22 mouse cellular contexts compared by ENCODE assay signal in the genomic region with DNA sequence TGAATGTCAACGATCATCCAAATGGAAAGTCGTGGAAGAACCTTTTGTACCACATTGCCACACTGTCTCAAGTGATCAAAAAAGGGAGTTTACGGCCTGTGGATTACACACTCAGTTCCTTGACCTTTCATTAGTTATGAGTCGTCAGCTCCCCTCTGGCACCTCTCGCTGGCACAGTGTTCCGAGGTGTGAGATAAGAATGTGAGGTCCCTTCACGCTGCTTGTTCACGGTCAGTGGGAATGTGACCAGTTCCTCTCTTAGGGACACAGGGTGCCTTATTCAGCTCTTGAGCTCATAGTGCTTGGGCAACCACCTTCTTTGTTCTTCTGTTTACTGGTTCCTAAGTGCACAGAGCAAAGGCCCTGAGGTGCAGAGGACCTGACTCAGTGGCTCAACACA. TPM values are rescaled to one million over a fixed set of nuclear protein-coding genes. Genes with fewer than 3 reads are reported as not detected.
DNase-seq lines count a peak whose midpoint lies in the region; ATAC-seq and TF ChIP-seq lines count a peak whose summit lies in the region.
"Had no signal": no experiment of that assay in that cellular context is flagged by ENCODE, and none has a peak within 500 bp of the region (broad histone marks: within the 10 kb centered on the region; RNA-seq: fewer than 3 reads in every experiment).

No protein-coding gene starts in this region.

- H3K9ac ChIP-seq in hindbrain, embryonic 12.5 days, result no peak overlapping the region
- peak overlapping the region; percentile 24; the same call in 1 of the 2 replicates for H3K9ac ChIP-seq in MEL (ENCODE audit: control insufficient read depth, low read depth, low read length, poor library complexity, severe bottlenecking)
- H3K9ac ChIP-seq in stomach, postnatal 0 days (ENCODE audit: low read length), result no peak overlapping the region
- H3K9ac ChIP-seq: embryonic facial prominence, embryonic 12.5 days; hindbrain, embryonic 14.5 days; kidney, embryonic 15.5 days; limb, embryonic 12.5 days; liver, embryonic 12.5 days; midbrain, embryonic 15.5 days; neural tube, embryonic 15.5 days had no signal

- H3K4me2 ChIP-seq in hindbrain, embryonic 12.5 days (replicated peaks), result no peak overlapping the region
- H3K4me2 ChIP-seq in stomach, postnatal 0 days (replicated peaks; ENCODE audit: low read depth), result no peak overlapping the region
- H3K4me2 ChIP-seq: embryonic facial prominence, embryonic 12.5 days; hindbrain, embryonic 14.5 days; kidney, embryonic 15.5 days; limb, embryonic 12.5 days; liver, embryonic 12.5 days; midbrain, embryonic 15.5 days; neural tube, embryonic 15.5 days had no signal

- H3K9me3 ChIP-seq in hindbrain, embryonic 10.5 days, result no peaks in the 10 kb centered on the region
- H3K9me3 ChIP-seq in hindbrain, embryonic 12.5 days (replicated peaks), result no peaks in the 10 kb centered on the region
- H3K9me3 ChIP-seq in MEL (replicated peaks; ENCODE audit: insufficient read depth, low read length), result no peaks in the 10 kb centered on the region
- no peaks in the 10 kb centered on the region for H3K9me3 ChIP-seq in stomach, postnatal 0 days (ENCODE audit: control insufficient read depth, low read length)
- H3K9me3 ChIP-seq: embryonic facial prominence, embryonic 12.5 days; kidney, embryonic 15.5 days; liver, embryonic 12.5 days; midbrain, embryonic 15.5 days; neural tube, embryonic 15.5 days had no signal

- H3K36me3 ChIP-seq in hindbrain, embryonic 10.5 days, result no peaks in the 10 kb centered on the region
- H3K36me3 ChIP-seq in hindbrain, embryonic 12.5 days, result no peaks in the 10 kb centered on the region
- peaks cover 0 to 9% of the 10 kb centered on the region in 2 experiments; a peak in 2 of 4 replicates for H3K36me3 ChIP-seq in MEL (ENCODE audit: control insufficient read depth in 1 of 2, insufficient read depth in 2 of 2, low read length in 2 of 2)
- no peaks in the 10 kb centered on the region for H3K36me3 ChIP-seq in stomach, postnatal 0 days (ENCODE audit: control insufficient read depth, insufficient read depth, low read length)
- H3K36me3 ChIP-seq: embryonic facial prominence, embryonic 12.5 days; kidney, embryonic 15.5 days; limb, embryonic 12.5 days; liver, embryonic 12.5 days; midbrain, embryonic 15.5 days; neural tube, embryonic 15.5 days had no signal

- H3K27ac ChIP-seq in hindbrain, embryonic 10.5 days, result peak overlapping the region; percentile 59
- H3K27ac ChIP-seq in hindbrain, embryonic 12.5 days, result no peak overlapping the region
- H3K27ac ChIP-seq in MEL (ENCODE audit: control insufficient read depth, low read depth, low read length), result no peak overlapping the region
- H3K27ac ChIP-seq in stomach, postnatal 0 days (replicated peaks), result no peak overlapping the region
- H3K27ac ChIP-seq in cerebellum, adult 2 months (ENCODE audit: insufficient read depth, low read length), result no peak overlapping the region
- H3K27ac ChIP-seq: embryonic facial prominence, embryonic 12.5 days; hindbrain, embryonic 14.5 days; kidney, embryonic 15.5 days; limb, embryonic 12.5 days; liver, embryonic 12.5 days; midbrain, embryonic 15.5 days; neural tube, embryonic 15.5 days had no signal

- no peak for TF ChIP-seq POLR2A in MEL (IDR thresholded peaks at IDR 0.05; ENCODE audit: control insufficient read depth in 1 of 2, insufficient read depth in 1 of 2, low read depth in 1 of 2, low read length in 2 of 2, poor library complexity in 1 of 2)
- TF ChIP-seq POLR2A in cerebellum, adult 2 months (IDR thresholded peaks at IDR 0.05; ENCODE audit: borderline replicate concordance, insufficient read depth, low read length), result no peak

- H3K4me3 ChIP-seq in hindbrain, embryonic 10.5 days, result no peak overlapping the region
- no peak overlapping the region for H3K4me3 ChIP-seq in hindbrain, embryonic 12.5 days
- H3K4me3 ChIP-seq in MEL (ENCODE audit: control insufficient read depth in 1 of 2, insufficient read depth in 1 of 2, low read depth in 2 of 2, low read length in 2 of 2), result peak overlapping the region; percentile 30 to 34; a peak in 3 of 4 replicates
- H3K4me3 ChIP-seq in stomach, postnatal 0 days (ENCODE audit: low read depth, low read length), result no peak overlapping the region
- H3K4me3 ChIP-seq in cerebellum, adult 2 months (replicated peaks; ENCODE audit: insufficient read depth, low read depth, low read length), result no peak overlapping the region
- H3K4me3 ChIP-seq: embryonic facial prominence, embryonic 12.5 days; erythroblast, embryonic 14.5 days; kidney, embryonic 15.5 days; limb, embryonic 12.5 days; liver, embryonic 12.5 days; midbrain, embryonic 15.5 days; neural tube, embryonic 15.5 days had no signal

- TF ChIP-seq RAD21 in MEL (IDR thresholded peaks at IDR 0.05; ENCODE audit: low read depth, low read length), result no peak

- H3K79me2 ChIP-seq in MEL (ENCODE audit: control insufficient read depth, insufficient read depth, low read length, poor library complexity), result no peaks in the 10 kb centered on the region

- H3K4me1 ChIP-seq in hindbrain, embryonic 10.5 days (replicated peaks), result peaks cover 11% of the 10 kb centered on the region
- H3K4me1 ChIP-seq in hindbrain, embryonic 12.5 days, result peaks cover 2% of the 10 kb centered on the region; the same call in 1 of the 2 replicates
- peaks cover 2 to 8% of the 10 kb centered on the region in 2 experiments; a peak in 3 of 4 replicates for H3K4me1 ChIP-seq in MEL (ENCODE audit: control insufficient read depth in 1 of 2, insufficient read depth in 2 of 2, low read length in 2 of 2)
- H3K4me1 ChIP-seq in stomach, postnatal 0 days (replicated peaks; ENCODE audit: control insufficient read depth, insufficient read depth), result no peaks in the 10 kb centered on the region
- no peaks in the 10 kb centered on the region for H3K4me1 ChIP-seq in cerebellum, adult 2 months (ENCODE audit: control insufficient read depth, insufficient read depth, low read length)
- H3K4me1 ChIP-seq: embryonic facial prominence, embryonic 12.5 days; kidney, embryonic 15.5 days; limb, embryonic 12.5 days; midbrain, embryonic 15.5 days; neural tube, embryonic 15.5 days had no signal

- whole genome bisulfite sequencing in hindbrain, embryonic 10.5 days, result 32% methylated on average over 8 of the region's 8 CpGs
- WGBS in hindbrain, embryonic 12.5 days, result 32% methylated on average over 8 of the region's 8 CpGs
- WGBS in stomach, postnatal 0 days, result 40% methylated on average over 8 of the region's 8 CpGs
- 33% methylated on average over 8 of the region's 8 CpGs for WGBS in cerebellum, adult 2 months

- no peak for TF ChIP-seq CTCF in MEL (IDR thresholded peaks at IDR 0.05 in 2 of 3, conservative IDR thresholded peaks at IDR 0.05 in 1 of 3; ENCODE audit: control insufficient read depth in 1 of 3, insufficient read depth in 1 of 3, low read depth in 2 of 3, low read length in 3 of 3, poor library complexity in 1 of 3, severe bottlenecking in 1 of 3)
- TF ChIP-seq CTCF in stomach, postnatal 0 days (IDR thresholded peaks at IDR 0.05; ENCODE audit: low read depth), result no peak
- TF ChIP-seq CTCF in cerebellum, adult 2 months (IDR thresholded peaks at IDR 0.05; ENCODE audit: borderline replicate concordance, insufficient read depth, low read depth, low read length), result no peak

- no peak for DNase-seq in hindbrain, embryonic 10.5 days (ENCODE audit: low spot score)
- DNase-seq in MEL (ENCODE audit: low read depth, low spot score) (peak; percentile 31), ZHBTc4 (ENCODE audit: low read depth, low spot score) (peak; percentile 61)
- peak; percentile 26 for DNase-seq in stomach, postnatal 0 days (ENCODE audit: low spot score)
- DNase-seq in cerebellum, adult 2 months, result no peak
- DNase-seq in urinary bladder, postnatal 14 days (ENCODE audit: low spot score), result no peak
- DNase-seq: cerebellum, adult 18-20 months; gastrocnemius, postnatal 36 days; heart, postnatal 10 days; kidney, postnatal 4 days; lung, adult 2 months; spleen, adult 18-20 months had no signal

- TF ChIP-seq EP300 in MEL (IDR thresholded peaks at IDR 0.05; ENCODE audit: low read depth in 1 of 2, low read length in 2 of 2), result no peak
- no peak for TF ChIP-seq EP300 in stomach, postnatal 0 days (optimal IDR thresholded peaks at IDR 0.05)

- no peak for ATAC-seq in hindbrain, embryonic 12.5 days (ENCODE audit: low FRiP score)
- ATAC-seq in stomach, postnatal 0 days (ENCODE audit: low FRiP score, low TSS enrichment), result peak; percentile 64
- ATAC-seq: forebrain, embryonic 16.5 days; liver, embryonic 12.5 days; midbrain, embryonic 15.5 days had no signal

- H3K27me3 ChIP-seq in hindbrain, embryonic 10.5 days (ENCODE audit: insufficient read depth, poor library complexity, severe bottlenecking), result no peaks in the 10 kb centered on the region
- H3K27me3 ChIP-seq in hindbrain, embryonic 12.5 days, result no peaks in the 10 kb centered on the region
- H3K27me3 ChIP-seq in MEL (ENCODE audit: control insufficient read depth in 1 of 2, insufficient read depth in 2 of 2, low read length in 2 of 2), result peaks cover 2 to 8% of the 10 kb centered on the region in 2 experiments; a peak in 3 of 4 replicates
- no peaks in the 10 kb centered on the region for H3K27me3 ChIP-seq in stomach, postnatal 0 days (ENCODE audit: control insufficient read depth, insufficient read depth, low read length)
- no peaks in the 10 kb centered on the region for H3K27me3 ChIP-seq in cerebellum, adult 2 months (ENCODE audit: control insufficient read depth, insufficient read depth, low read length)
- H3K27me3 ChIP-seq: embryonic facial prominence, embryonic 12.5 days; kidney, embryonic 15.5 days; limb, embryonic 12.5 days; liver, embryonic 12.5 days; midbrain, embryonic 15.5 days; neural tube, embryonic 15.5 days had no signal

TF ChIP-seq in MEL, 35 proteins besides CTCF, POLR2A, EP300 and RAD21:
- TF ChIP-seq MYB (IDR thresholded peaks at IDR 0.05; ENCODE audit: low read depth, low read length), result no peak

RNA-seq across cellular contexts. Expression of a gene that starts 51.4 kb away (rescaled TPM):
- 22.8 and 24.6 TPM in 2 replicates for polyA plus RNA-seq in hindbrain, embryonic 10.5 days (2016; fragmentation: Nextera tagmentation; extraction: Ambion mirVana)
- 26.0 and 26.7 TPM in 2 replicates for polyA plus RNA-seq in hindbrain, embryonic 12.5 days (2016; fragmentation: Nextera tagmentation; extraction: Ambion mirVana)
- total RNA-seq in MEL (2012; rRNA removed), result 7.4 and 8.0 TPM in 2 replicates
- polyA plus RNA-seq in MEL (2012; ENCODE audit: insufficient read depth in 1 of 2, insufficient read length in 2 of 2, low read depth in 1 of 2, low replicate concordance in 2 of 2, missing spikeins in 1 of 2), result 10 to 100 TPM in 1 of 2 experiments, not detected in 1; 11.4 TPM
- 8.0 and 8.2 TPM in 2 replicates for polyA plus RNA-seq in stomach, postnatal 0 days (2015; fragmentation: Nextera tagmentation; extraction: Ambion mirVana)
- polyA plus RNA-seq in cerebellum, adult 2 months (2012; rRNA removed), result 8.9 and 9.6 TPM in 2 replicates

Comparison
In these comparisons a context has a peak if more than half of its experiments do, and no peak if none do; other contexts are left out.
1. DNase-seq: peak in MEL (single experiment), ZHBTc4 (single experiment) and stomach, postnatal 0 days (single experiment); none in hindbrain, embryonic 10.5 days (single experiment), cerebellum, adult 2 months (0 of 2) and urinary bladder, postnatal 14 days (single experiment).
2. H3K4me3 ChIP-seq: peak in MEL (2 of 2); none in hindbrain, embryonic 10.5 days (single experiment), hindbrain, embryonic 12.5 days (single experiment), stomach, postnatal 0 days (single experiment) and cerebellum, adult 2 months (single experiment).